Mouse (Mus musculus) gastrocnemius, adult 8-10 months (tissue): Measurements from ENCODE around the gene Ankrd7. TPM values are rescaled to one million over a fixed set of nuclear protein-coding genes. Genes with fewer than 3 reads are reported as not detected.
A peak's percentile ranks its signal among the peaks of the same experiment; 100 is the strongest.
"Not testable (repeated sequence)": the region's sequence is repeated elsewhere in the genome, so short reads cannot be mapped to it uniquely, and the experiment has no call there.

ENCODE experiments used
- DNase-seq, 2 experiments: peaks; one replicate each; pipeline ENCODE4 v3.0.0; 2022; ENCODE audit warnings: low spot score in 2 of 2
- total RNA-seq, 4 experiments: library from RNA; stranded (reverse); gene quantifications; 2 replicates each; pipeline ENCODE4 v1.2.4; 2022

The Ankrd7 gene
- total RNA-seq, result not detected

- DNase-seq, result no peak
Measured at GRCm38 (mm10) chr6:18866018-18866417, at the start of gene Ankrd7. Gene Ankrd7 (plus strand): TSS chr6:18866318.

GRCm38 (mm10) chr6:18819343-18819742 is 46.8 kb upstream of the Ankrd7 start:
- DNase-seq, result no peak

GRCm38 (mm10) chr6:18820246-18820645 is 45.9 kb upstream of the Ankrd7 start:
- DNase-seq, result no peak

GRCm38 (mm10) chr6:18822812-18823211 is 43.3 kb upstream of the Ankrd7 start:
- DNase-seq, result no peak

- DNase-seq, result no peak
Measured at GRCm38 (mm10) chr6:18832958-18833357, 33.2 kb upstream of the Ankrd7 start.

GRCm38 (mm10) chr6:18844529-18844928 is 21.6 kb upstream of the Ankrd7 start:
- not testable (repeated sequence) for DNase-seq

GRCm38 (mm10) chr6:18845571-18845970 is 20.5 kb upstream of the Ankrd7 start:
- DNase-seq, result not testable (repeated sequence)

GRCm38 (mm10) chr6:18848051-18848701 is 17.9 kb upstream of the Ankrd7 start, which contains the start of gene Lsm8:
Gene Lsm8 (plus strand): TSS chr6:18848579.
- peak; percentile 92 to 95 for DNase-seq

GRCm38 (mm10) chr6:18848702-18849061 is 17.4 kb upstream of the Ankrd7 start:
- DNase-seq, result no peak

GRCm38 (mm10) chr6:18855323-18855722 is 10.8 kb upstream of the Ankrd7 start:
- DNase-seq, result no peak

GRCm38 (mm10) chr6:18856487-18857078 is 9.5 kb upstream of the Ankrd7 start:
- no peak for DNase-seq

- no peak for DNase-seq
Measured at GRCm38 (mm10) chr6:18889030-18889429, 22.9 kb downstream of the Ankrd7 start.

- no peak for DNase-seq
Measured at GRCm38 (mm10) chr6:18894142-18894541, 28.0 kb downstream of the Ankrd7 start.

- DNase-seq, result no peak
Measured at GRCm38 (mm10) chr6:18907173-18907572, 41.1 kb downstream of the Ankrd7 start.

- no peak for DNase-seq
Measured at GRCm38 (mm10) chr6:18913179-18913578, 47.1 kb downstream of the Ankrd7 start.

- DNase-seq, result no peak
Measured at GRCm38 (mm10) chr6:18916021-18916420, 49.9 kb downstream of the Ankrd7 start.

GRCm38 (mm10) chr6:18916471-18916870 is 50.4 kb downstream of the Ankrd7 start:
- no peak for DNase-seq

Other genes starting within 250 kb of the Ankrd7 start
- 10 to 100 TPM in 3 of 4 experiments, 1 to 10 TPM in 1; 7.6 to 12.3 (median 10.8) TPM for gene Lsm8, start 17.7 kb upstream of the Ankrd7 start, total RNA-seq